Mouse (Mus musculus) limb, embryonic 14.5 days (tissue): ENCODE measurements around the gene Tmf1. TPM values are rescaled to one million over a fixed set of nuclear protein-coding genes. Genes with fewer than 3 reads are reported as not detected.

Experiments
- ATAC-seq: fragments of 200-750 bp; cut with Nextera tagmentation; 2 replicates; pipeline ENCODE4 v1.8.0; 2017; ENCODE audit warnings: low read depth, moderate number of reproducible peaks, moderate TSS enrichment; ENCODE audit not compliant: low FRiP score
- DNase-seq: peaks from one replicate; pipeline ENCODE4 v3.0.0-alpha.2; 2015; ENCODE audit warnings: low spot score
- H3K27ac ChIP-seq: fragments of 300-500 bp; sonication (generic); replicated peaks from 2 replicates; pipeline ENCODE4 v1.5.1; 2014; ENCODE audit warnings: low read depth, mild to moderate bottlenecking, low read length, moderate library complexity, mixed read lengths
- H3K27me3 ChIP-seq: fragments of 300-500 bp; sonication (generic); 2 replicates; pipeline ENCODE4 v1.6.1; 2014; ENCODE audit warnings: low read length, mixed read lengths; ENCODE audit not compliant: control insufficient read depth, insufficient read depth
- H3K36me3 ChIP-seq: fragments of 300-500 bp; sonication (generic); 2 replicates; pipeline ENCODE4 v1.6.1; 2014; ENCODE audit warnings: mild to moderate bottlenecking, low read length, moderate library complexity, mixed read lengths; ENCODE audit not compliant: control insufficient read depth, insufficient read depth
- H3K4me1 ChIP-seq: fragments of 300-500 bp; sonication (generic); 2 replicates; pipeline ENCODE4 v1.6.1; 2014; ENCODE audit warnings: antibody characterized with exemption, low read length, mixed read lengths; ENCODE audit not compliant: control insufficient read depth, insufficient read depth
- H3K4me2 ChIP-seq: fragments of 300-500 bp; sonication (generic); replicated peaks from 2 replicates; pipeline ENCODE4 v1.6.1; 2014; ENCODE audit warnings: low read depth, mild to moderate bottlenecking, low read length, moderate library complexity; ENCODE audit not compliant: severe bottlenecking
- H3K4me3 ChIP-seq: fragments of 300-500 bp; sonication (generic); replicated peaks from 2 replicates; pipeline ENCODE4 v1.5.1; 2014; ENCODE audit warnings: low read length
- H3K9ac ChIP-seq: fragments of 300-500 bp; sonication (generic); 2 replicates; pipeline ENCODE4 v1.6.1; 2014; ENCODE audit warnings: mild to moderate bottlenecking, low read depth, low read length, moderate library complexity; ENCODE audit not compliant: severe bottlenecking
- H3K9me3 ChIP-seq: fragments of 300-500 bp; sonication (generic); 2 replicates; pipeline ENCODE4 v1.6.1; 2016; ENCODE audit warnings: low read length; ENCODE audit not compliant: control insufficient read depth
- POLR2A ChIP-seq: fragments of 200-500 bp; IDR thresholded peaks from 2 replicates; pipeline ENCODE4 v1.8.0; 2012; ENCODE audit warnings: inconsistent platforms, mild to moderate bottlenecking, moderate library complexity, borderline replicate concordance; ENCODE audit not compliant: insufficient read depth, insufficient read length; ENCODE audit errors: extremely low read depth
- WGBS: fragments of 180-500 bp; shearing (Covaris S2); extraction: QIAGEN DNeasy Blood & Tissue Kit; methylation state at CpG from one replicate; pipeline ENCODE4 v1.1.7; 2014; 5-methylcytosine and 5-hydroxymethylcytosine counted together
- polyA plus RNA-seq, 2 experiments: library from polyadenylated mRNA; depleted of rRNA in 1 of 2; stranded (reverse) in 1 of 2; unstranded in 1 of 2; fragments of >200 nt; fragmentation: Nextera tagmentation in 1 of 2; extraction: Ambion mirVana in 1 of 2; gene quantifications; 2 replicates each; pipeline versions ENCODE4 v1.2.1 to v1.2.3; 2012 to 2014

The Tmf1 gene
- polyA plus RNA-seq, 2 experiments = 6.2 to 34.8 TPM

DNA sequence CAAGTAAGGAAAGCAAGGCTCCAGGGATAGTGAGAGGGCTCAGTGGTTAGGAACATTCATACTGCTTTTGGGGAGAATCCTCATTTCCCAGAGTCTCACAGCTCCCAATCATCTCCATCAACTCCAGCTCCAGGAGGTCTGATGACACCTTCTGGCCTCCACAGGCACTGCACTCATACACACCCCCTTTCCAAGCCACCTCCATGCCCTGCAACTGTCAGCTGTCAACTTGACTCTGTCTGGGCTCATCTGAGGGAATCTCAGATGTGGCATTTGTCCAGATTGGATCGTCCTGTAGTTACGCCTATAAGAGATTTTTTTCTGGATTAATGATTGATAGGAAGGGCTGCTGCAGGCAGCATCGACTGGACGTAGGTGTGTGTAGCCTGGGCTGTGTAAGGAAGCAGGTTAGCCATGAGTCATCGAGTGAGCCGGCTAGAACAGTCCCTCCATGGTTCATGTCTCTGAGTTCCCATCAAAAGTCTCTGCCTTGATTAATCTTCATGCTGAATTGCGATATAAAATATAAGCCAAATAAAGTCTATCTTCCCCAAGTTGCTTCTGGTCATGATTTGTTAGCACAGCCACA, 74.6 kb downstream of the Tmf1 start:
- no peak overlapping the region for H3K9ac ChIP-seq
- H3K27ac ChIP-seq = no peak overlapping the region
- no peak for TF ChIP-seq POLR2A
- H3K4me2 ChIP-seq = no peak overlapping the region
- H3K9me3 ChIP-seq = no peaks in the 10 kb centered on the region
- H3K4me1 ChIP-seq = peaks cover 7% of the 10 kb centered on the region
- no peaks in the 10 kb centered on the region for H3K36me3 ChIP-seq
- ATAC-seq (no peak), DNase-seq (no peak)
- no peak overlapping the region for H3K4me3 ChIP-seq
- WGBS = 81% methylated on average over 7 of the region's 7 CpGs
- H3K27me3 ChIP-seq = peaks cover 11% of the 10 kb centered on the region; the same call in 1 of the 2 replicates

Other genes starting within 250 kb of the Tmf1 start
- gene Fam19a4, start 118.7 kb downstream of the Tmf1 start, polyA plus RNA-seq (2012; rRNA removed) = 0.29 and 0.31 TPM in 2 replicates
- 0.28 and 0.43 TPM in 2 replicates for gene Fam19a4, start 118.7 kb downstream of the Tmf1 start, polyA plus RNA-seq (2014; fragmentation: Nextera tagmentation; extraction: Ambion mirVana)
- 15.4 and 16.7 TPM in 2 replicates for gene Eogt, start 29.9 kb downstream of the Tmf1 start, polyA plus RNA-seq (2012; rRNA removed)
- 9.5 and 10.8 TPM in 2 replicates for gene Eogt, start 29.9 kb downstream of the Tmf1 start, polyA plus RNA-seq (2014; fragmentation: Nextera tagmentation; extraction: Ambion mirVana)
- 70.4 and 81.1 TPM in 2 replicates for gene Uba3, start 26.5 kb upstream of the Tmf1 start, polyA plus RNA-seq (2012; rRNA removed)
- gene Uba3, start 26.5 kb upstream of the Tmf1 start, polyA plus RNA-seq (2014; fragmentation: Nextera tagmentation; extraction: Ambion mirVana) = 76.2 and 77.6 TPM in 2 replicates
- 79.8 and 81.3 TPM in 2 replicates for gene Arl6ip5, start 31.6 kb upstream of the Tmf1 start, polyA plus RNA-seq (2012; rRNA removed)
- gene Arl6ip5, start 31.6 kb upstream of the Tmf1 start, polyA plus RNA-seq (2014; fragmentation: Nextera tagmentation; extraction: Ambion mirVana) = 48.6 and 49.1 TPM in 2 replicates
- 6.6 and 11.9 TPM in 2 replicates for gene Lmod3, start 73.6 kb upstream of the Tmf1 start, polyA plus RNA-seq (2012; rRNA removed)
- 9.4 and 12.2 TPM in 2 replicates for gene Lmod3, start 73.6 kb upstream of the Tmf1 start, polyA plus RNA-seq (2014; fragmentation: Nextera tagmentation; extraction: Ambion mirVana)